In genomic region chr12:32378528-32379295, GRCm38 (mm10) we compare ENCODE assay signal across 8 mouse cellular contexts. TPM values are rescaled to one million over a fixed set of nuclear protein-coding genes. Genes with fewer than 3 reads are reported as not detected.
DNase-seq lines count a peak whose midpoint lies in the region; ATAC-seq and TF ChIP-seq lines count a peak whose summit lies in the region.

Ccdc71l (plus strand) TSS chr12:32378704.

- H3K4me2 ChIP-seq in heart, embryonic 14.5 days (ENCODE audit: low read length), result peak within 1 kb of the TSS; percentile 86
- peak within 1 kb of the TSS; percentile 70 for H3K4me2 ChIP-seq in liver, embryonic 14.5 days (ENCODE audit: low read depth)
- peak within 1 kb of the TSS; percentile 77 for H3K4me2 ChIP-seq in neural tube, embryonic 11.5 days (ENCODE audit: low read depth)
- H3K4me2 ChIP-seq in stomach, postnatal 0 days (replicated peaks; ENCODE audit: low read depth), result peak within 1 kb of the TSS; percentile 87

- H3K27ac ChIP-seq in heart, embryonic 14.5 days (replicated peaks in 1 of 2; ENCODE audit: control insufficient read depth in 1 of 2, insufficient read depth in 1 of 2, low read depth in 2 of 2, low read length in 2 of 2), result peak within 1 kb of the TSS; percentile 94
- H3K27ac ChIP-seq in liver, embryonic 14.5 days, result peak within 1 kb of the TSS; percentile 93
- peak within 1 kb of the TSS; percentile 96 for H3K27ac ChIP-seq in neural tube, embryonic 11.5 days (ENCODE audit: low read depth, low read length)
- H3K27ac ChIP-seq in stomach, postnatal 0 days (replicated peaks), result peak within 1 kb of the TSS; percentile 99

- H3K27me3 ChIP-seq in heart, embryonic 14.5 days (ENCODE audit: control insufficient read depth, insufficient read depth, low read length), result no peaks in the 10 kb centered on the region
- H3K27me3 ChIP-seq in liver, embryonic 14.5 days (ENCODE audit: control insufficient read depth, insufficient read depth, low read length), result no peaks in the 10 kb centered on the region
- no peaks in the 10 kb centered on the region for H3K27me3 ChIP-seq in neural tube, embryonic 11.5 days (ENCODE audit: control insufficient read depth, insufficient read depth, low read length)
- no peaks in the 10 kb centered on the region for H3K27me3 ChIP-seq in stomach, postnatal 0 days (ENCODE audit: control insufficient read depth, insufficient read depth, low read length)

- peak within 1 kb of the TSS; percentile 92 for H3K9ac ChIP-seq in heart, embryonic 14.5 days (ENCODE audit: low read length)
- H3K9ac ChIP-seq in liver, embryonic 14.5 days (replicated peaks), result peak within 1 kb of the TSS; percentile 95
- peak within 1 kb of the TSS; percentile 96 for H3K9ac ChIP-seq in neural tube, embryonic 11.5 days (ENCODE audit: low read length)
- peak within 1 kb of the TSS; percentile 92 for H3K9ac ChIP-seq in stomach, postnatal 0 days (ENCODE audit: low read length)

- 0 out of 2 replicates have a peak, but pooled peaks cover 4% of the 10 kb centered on the region for H3K36me3 ChIP-seq in heart, embryonic 14.5 days (ENCODE audit: control insufficient read depth, insufficient read depth, low read length)
- H3K36me3 ChIP-seq in liver, embryonic 14.5 days (replicated peaks; ENCODE audit: control insufficient read depth, insufficient read depth, low read depth), result peaks cover 7% of the 10 kb centered on the region
- no peaks in the 10 kb centered on the region for H3K36me3 ChIP-seq in neural tube, embryonic 11.5 days (ENCODE audit: control insufficient read depth, insufficient read depth, low read length)
- H3K36me3 ChIP-seq in stomach, postnatal 0 days (ENCODE audit: control insufficient read depth, insufficient read depth, low read length), result no peaks in the 10 kb centered on the region

- WGBS in heart, embryonic 14.5 days, result under 1% methylated on average over 76 of the region's 78 CpGs
- under 1% methylated on average over 62 of the region's 78 CpGs for WGBS in liver, embryonic 14.5 days (ENCODE audit: insufficient replicate concordance)
- WGBS in neural tube, embryonic 11.5 days, result under 1% methylated on average over 75 of the region's 78 CpGs
- under 1% methylated on average over 71 of the region's 78 CpGs for WGBS in stomach, postnatal 0 days

- ATAC-seq in heart, embryonic 14.5 days (ENCODE audit: insufficient number of reproducible peaks, insufficient read depth, low FRiP score, low read depth), result peak; percentile 82
- ATAC-seq in liver, embryonic 14.5 days (ENCODE audit: insufficient read depth), result peak; percentile 77
- peak; percentile 91 for ATAC-seq in neural tube, embryonic 11.5 days (ENCODE audit: insufficient read depth, low FRiP score, low TSS enrichment)
- peak; percentile 89 for ATAC-seq in stomach, postnatal 0 days (ENCODE audit: low FRiP score, low TSS enrichment)

- H3K9me3 ChIP-seq in heart, embryonic 14.5 days (ENCODE audit: control insufficient read depth, low read length), result no peaks in the 10 kb centered on the region
- no peaks in the 10 kb centered on the region for H3K9me3 ChIP-seq in liver, embryonic 14.5 days (ENCODE audit: control insufficient read depth, low read length)
- H3K9me3 ChIP-seq in neural tube, embryonic 11.5 days (ENCODE audit: control insufficient read depth, low read length), result no peaks in the 10 kb centered on the region
- H3K9me3 ChIP-seq in stomach, postnatal 0 days (ENCODE audit: control insufficient read depth, low read length), result no peaks in the 10 kb centered on the region

- peak within 1 kb of the TSS; percentile 83 to 95 for H3K4me3 ChIP-seq in heart, embryonic 14.5 days (ENCODE audit: control insufficient read depth in 1 of 2, insufficient read depth in 1 of 2, low read depth in 1 of 2, low read length in 2 of 2)
- peak within 1 kb of the TSS; percentile 60 to 64 for H3K4me3 ChIP-seq in liver, embryonic 14.5 days (ENCODE audit: insufficient read depth in 1 of 2, low read depth in 2 of 2, low read length in 2 of 2)
- peak within 1 kb of the TSS; percentile 84 for H3K4me3 ChIP-seq in neural tube, embryonic 11.5 days (ENCODE audit: low read depth, low read length)
- peak within 1 kb of the TSS; percentile 82 for H3K4me3 ChIP-seq in stomach, postnatal 0 days (ENCODE audit: low read depth, low read length)

- no peak for TF ChIP-seq CTCF in liver, embryonic 14.5 days (IDR thresholded peaks at IDR 0.05; ENCODE audit: low read depth)
- TF ChIP-seq CTCF in stomach, postnatal 0 days (IDR thresholded peaks at IDR 0.05; ENCODE audit: low read depth), result no peak

- H3K4me1 ChIP-seq in heart, embryonic 14.5 days (ENCODE audit: control insufficient read depth in 2 of 2, insufficient read depth in 2 of 2, low read length in 2 of 2), result peaks cover 0 to 20% of the 10 kb centered on the region in 2 experiments
- peaks cover 10% of the 10 kb centered on the region in 2 experiments for H3K4me1 ChIP-seq in liver, embryonic 14.5 days (replicated peaks; ENCODE audit: control insufficient read depth in 2 of 2, insufficient read depth in 2 of 2, low read length in 1 of 2)
- peaks cover 6% of the 10 kb centered on the region; the same call in 1 of the 2 replicates for H3K4me1 ChIP-seq in neural tube, embryonic 11.5 days (ENCODE audit: control insufficient read depth, insufficient read depth, low read length)
- no peaks in the 10 kb centered on the region for H3K4me1 ChIP-seq in stomach, postnatal 0 days (replicated peaks; ENCODE audit: control insufficient read depth, insufficient read depth)

- no peak for TF ChIP-seq EP300 in liver, embryonic 14.5 days (IDR thresholded peaks at IDR 0.05; ENCODE audit: low read depth)
- TF ChIP-seq EP300 in stomach, postnatal 0 days (optimal IDR thresholded peaks at IDR 0.05), result no peak

- peak; percentile 89 for DNase-seq in CD4-positive, CD25-positive, alpha-beta regulatory T cell, adult 2 months (ENCODE audit: low read depth, low spot score)
- peak; percentile 89 for DNase-seq in c-Kit-negative CD71-positive TER-119-positive erythroid progenitor cells, embryonic 14.5 days (ENCODE audit: low read depth, low spot score)
- DNase-seq in fibroblast of lung, adult 2 months (ENCODE audit: low read depth), result peak; percentile 44
- peak; percentile 84 to 90 for DNase-seq in kidney, postnatal 25 days
- peak; percentile 79 to 86 (median 83) for DNase-seq in liver, embryonic 14.5 days (ENCODE audit: low read depth in 3 of 3, low spot score in 3 of 3)
- DNase-seq in neural tube, embryonic 11.5 days (ENCODE audit: low spot score), result peak; percentile 92
- DNase-seq in stomach, postnatal 0 days (ENCODE audit: low spot score), result peak; percentile 87

RNA-seq across cellular contexts. Expression of gene Ccdc71l, which starts in this region (rescaled TPM):
- 4.0 and 5.3 TPM in 2 replicates for polyA plus RNA-seq in heart, embryonic 14.5 days (2014; fragmentation: Nextera tagmentation; extraction: Ambion mirVana)
- polyA plus RNA-seq in liver, embryonic 14.5 days (2012; rRNA removed), result 10.4 and 11.4 TPM in 2 replicates
- 6.6 and 7.4 TPM in 2 replicates for polyA plus RNA-seq in liver, embryonic 14.5 days (2014; fragmentation: Nextera tagmentation; extraction: Ambion mirVana)
- 6.1 and 6.3 TPM in 2 replicates for polyA plus RNA-seq in neural tube, embryonic 11.5 days (2014; fragmentation: Nextera tagmentation; extraction: Ambion mirVana)
- 3.6 and 4.4 TPM in 2 replicates for polyA plus RNA-seq in stomach, postnatal 0 days (2015; fragmentation: Nextera tagmentation; extraction: Ambion mirVana)

Comparison
In these comparisons a context has a peak if more than half of its experiments do, and no peak if none do; other contexts are left out.
1. Peak in every context shown above with its lines: DNase-seq, ATAC-seq, H3K4me3 ChIP-seq and H3K27ac ChIP-seq.